Mouse (Mus musculus) heart, embryonic 11.5 days (tissue): ENCODE data around the gene Rgl3. TPM values are rescaled to one million over a fixed set of nuclear protein-coding genes. Genes with fewer than 3 reads are reported as not detected.

Experiments used
- ATAC-seq: fragments of 200-750 bp; cut with Nextera tagmentation; replicated peaks from 2 replicates; pipeline ENCODE4 v1.8.0; 2017; ENCODE audit warnings: moderate library complexity; ENCODE audit not compliant: insufficient number of reproducible peaks, low FRiP score, low TSS enrichment
- H3K27ac ChIP-seq: fragments of 300-500 bp; sonication (generic); 2 replicates; pipeline ENCODE4 v1.5.1; 2014; ENCODE audit warnings: mild to moderate bottlenecking, low read depth, low read length
- H3K27me3 ChIP-seq: fragments of 300-500 bp; sonication (generic); 2 replicates; pipeline ENCODE4 v1.6.1; 2014; ENCODE audit warnings: mild to moderate bottlenecking, low read length, mixed read lengths; ENCODE audit not compliant: control insufficient read depth, insufficient read depth
- H3K36me3 ChIP-seq: fragments of 300-500 bp; sonication (generic); 2 replicates; pipeline ENCODE4 v1.6.1; 2014; ENCODE audit warnings: mild to moderate bottlenecking, low read length, moderate library complexity, mixed read lengths; ENCODE audit not compliant: control insufficient read depth, insufficient read depth
- H3K4me1 ChIP-seq: fragments of 300-500 bp; sonication (generic); 2 replicates; pipeline ENCODE4 v1.6.1; 2014; ENCODE audit warnings: low read length; ENCODE audit not compliant: control insufficient read depth, insufficient read depth
- H3K4me2 ChIP-seq: fragments of 300-500 bp; sonication (generic); 2 replicates; pipeline ENCODE4 v1.6.1; 2014; ENCODE audit warnings: mild to moderate bottlenecking, moderate library complexity
- H3K4me3 ChIP-seq: fragments of 300-500 bp; sonication (generic); 2 replicates; pipeline ENCODE4 v1.5.1; 2014; ENCODE audit warnings: low read depth, low read length
- H3K9ac ChIP-seq: fragments of 300-500 bp; sonication (generic); 2 replicates; pipeline ENCODE4 v1.6.1; 2014; ENCODE audit warnings: mild to moderate bottlenecking, low read depth, low read length, moderate library complexity
- H3K9me3 ChIP-seq: fragments of 300-500 bp; sonication (generic); replicated peaks from 2 replicates; pipeline ENCODE4 v1.6.1; 2016; ENCODE audit warnings: low read length; ENCODE audit not compliant: control insufficient read depth
- WGBS: fragments of 180-500 bp; shearing (Covaris S2); extraction: QIAGEN DNeasy Blood & Tissue Kit; methylation state at CpG from one replicate; pipeline ENCODE4 v1.1.7; 2014; ENCODE audit not compliant: insufficient replicate concordance; 5-methylcytosine and 5-hydroxymethylcytosine counted together
- polyA plus RNA-seq: library from polyadenylated mRNA; unstranded; fragments of >200 nt; fragmentation: Nextera tagmentation; extraction: Ambion mirVana; gene quantifications from 2 replicates; pipeline ENCODE4 v1.2.1, GENCODE M21; 2014

Rgl3 gene
- polyA plus RNA-seq, 1 experiment from 2014 or later = 0.74 TPM

GRCm38 (mm10) chr9:21948146-21948545 lies 41.1 kb downstream of the Rgl3 start:
- Histone ChIP-seq H3K9ac (no peak overlapping the region), H3K9me3 (no peaks in the 10 kb centered on the region), H3K36me3 (no peaks in the 10 kb centered on the region), H3K27me3 (peaks cover 42% of the 10 kb centered on the region), H3K4me2 (no peak overlapping the region), H3K27ac (no peak overlapping the region), H3K4me3 (no peak overlapping the region), H3K4me1 (peaks cover 3% of the 10 kb centered on the region; the same call in 1 of the 2 replicates)
- 45% methylated on average over 8 of the region's 8 CpGs for WGBS
- no peak for ATAC-seq

- no peak overlapping the region for H3K27ac ChIP-seq
- no peak overlapping the region for H3K4me3 ChIP-seq
Observed at GRCm38 (mm10) chr9:21947540-21948130, 41.6 kb downstream of the Rgl3 start.

GRCm38 (mm10) chr9:21944267-21944666 lies 45.0 kb downstream of the Rgl3 start:
- WGBS = 10% methylated on average over 23 of the region's 23 CpGs
- H3K4me1 ChIP-seq = peaks cover 3% of the 10 kb centered on the region; the same call in 1 of the 2 replicates
- no peak overlapping the region for H3K27ac ChIP-seq
- peaks cover 42% of the 10 kb centered on the region for H3K27me3 ChIP-seq
- no peaks in the 10 kb centered on the region for H3K36me3 ChIP-seq
- no peaks in the 10 kb centered on the region for H3K9me3 ChIP-seq
- no peak overlapping the region for H3K9ac ChIP-seq
- no peak for ATAC-seq
- H3K4me2 ChIP-seq = peak overlapping the region; percentile 27; the same call in 1 of the 2 replicates
- no peak overlapping the region for H3K4me3 ChIP-seq

More at GRCm38 (mm10) chr9:21947540-21948130, 41.6 kb downstream of the Rgl3 start:
- H3K4me2 ChIP-seq = peak overlapping the region; percentile 50
- no peaks in the 10 kb centered on the region for H3K36me3 ChIP-seq
- ATAC-seq = no peak
- H3K9ac ChIP-seq = no peak overlapping the region
- peaks cover 42% of the 10 kb centered on the region for H3K27me3 ChIP-seq
- H3K9me3 ChIP-seq = no peaks in the 10 kb centered on the region
- H3K4me1 ChIP-seq = peaks cover 3% of the 10 kb centered on the region; the same call in 1 of the 2 replicates
- 3% methylated on average over 28 of the region's 28 CpGs for WGBS

GRCm38 (mm10) chr9:21943638-21944037 lies 45.6 kb downstream of the Rgl3 start:
- peaks cover 3% of the 10 kb centered on the region; the same call in 1 of the 2 replicates for H3K4me1 ChIP-seq
- no peaks in the 10 kb centered on the region for H3K9me3 ChIP-seq
- H3K36me3 ChIP-seq = no peaks in the 10 kb centered on the region
- no peak overlapping the region for H3K4me2 ChIP-seq
- no peak for ATAC-seq
- H3K4me3 ChIP-seq = no peak overlapping the region
- no peak overlapping the region for H3K27ac ChIP-seq
- peaks cover 36% of the 10 kb centered on the region for H3K27me3 ChIP-seq
- 37% methylated on average over 12 of the region's 12 CpGs for WGBS
- H3K9ac ChIP-seq = no peak overlapping the region

GRCm38 (mm10) chr9:21943046-21943445 lies 46.2 kb downstream of the Rgl3 start:
- no peaks in the 10 kb centered on the region for H3K36me3 ChIP-seq
- no peaks in the 10 kb centered on the region for H3K9me3 ChIP-seq
- no peak overlapping the region for H3K9ac ChIP-seq
- H3K4me1 ChIP-seq = peaks cover 3% of the 10 kb centered on the region; the same call in 1 of the 2 replicates
- peaks cover 30% of the 10 kb centered on the region for H3K27me3 ChIP-seq
- no peak overlapping the region for H3K4me3 ChIP-seq
- no peak overlapping the region for H3K4me2 ChIP-seq
- 61% methylated on average over 12 of the region's 12 CpGs for WGBS
- no peak; the same call in 1 of the 2 replicates for ATAC-seq
- no peak overlapping the region for H3K27ac ChIP-seq

GRCm38 (mm10) chr9:21938234-21938855 lies 50.9 kb downstream of the Rgl3 start:
- no peak overlapping the region for H3K4me2 ChIP-seq
- peaks cover 2% of the 10 kb centered on the region for H3K27me3 ChIP-seq
- H3K27ac ChIP-seq = no peak overlapping the region
- H3K4me1 ChIP-seq = 0 out of 2 replicates have a peak, but pooled peaks cover 3% of the 10 kb centered on the region
- H3K4me3 ChIP-seq = no peak overlapping the region
- WGBS = 68% methylated on average over 4 of the region's 4 CpGs
- no peaks in the 10 kb centered on the region for H3K36me3 ChIP-seq
- H3K9ac ChIP-seq = no peak overlapping the region
- no peak for ATAC-seq
- H3K9me3 ChIP-seq = no peaks in the 10 kb centered on the region

GRCm38 (mm10) chr9:21937711-21938175 lies 51.5 kb downstream of the Rgl3 start:
- no peaks in the 10 kb centered on the region for H3K27me3 ChIP-seq
- no peak for ATAC-seq
- H3K27ac ChIP-seq = no peak overlapping the region
- H3K4me3 ChIP-seq = no peak overlapping the region; the same call in 1 of the 2 replicates
- H3K9ac ChIP-seq = no peak overlapping the region
- 81% methylated on average over 4 of the region's 4 CpGs for WGBS
- H3K4me1 ChIP-seq = 0 out of 2 replicates have a peak, but pooled peaks cover 3% of the 10 kb centered on the region
- no peaks in the 10 kb centered on the region for H3K9me3 ChIP-seq
- H3K36me3 ChIP-seq = no peaks in the 10 kb centered on the region
- peak overlapping the region; percentile 84 for H3K4me2 ChIP-seq

- no peaks in the 10 kb centered on the region for H3K27me3 ChIP-seq
- no peak within 1 kb of the TSS for H3K27ac ChIP-seq
- 0 out of 2 replicates have a peak, but pooled peaks cover 3% of the 10 kb centered on the region for H3K4me1 ChIP-seq
- peak within 1 kb of the TSS; percentile 84 for H3K4me2 ChIP-seq
- no peaks in the 10 kb centered on the region for H3K36me3 ChIP-seq
- peak; percentile 91 for ATAC-seq
- no peaks in the 10 kb centered on the region for H3K9me3 ChIP-seq
- H3K4me3 ChIP-seq = peak within 1 kb of the TSS; percentile 54
- WGBS = 3% methylated on average over 38 of the region's 43 CpGs
- H3K9ac ChIP-seq = peak within 1 kb of the TSS; percentile 69
Observed at GRCm38 (mm10) chr9:21936692-21937570, 52.3 kb downstream of the Rgl3 start, which contains the start of gene Plppr2. Gene Plppr2 (plus strand): TSS chr9:21937033.
